Mouse (Mus musculus): Measurements from ENCODE around the gene Efna5. TPM values are rescaled to one million over a fixed set of nuclear protein-coding genes. Genes with fewer than 3 reads are reported as not detected.

The Efna5 gene
- polyA plus RNA-seq, 1 experiment from 2014 or later = 56.6 TPM

DNA sequence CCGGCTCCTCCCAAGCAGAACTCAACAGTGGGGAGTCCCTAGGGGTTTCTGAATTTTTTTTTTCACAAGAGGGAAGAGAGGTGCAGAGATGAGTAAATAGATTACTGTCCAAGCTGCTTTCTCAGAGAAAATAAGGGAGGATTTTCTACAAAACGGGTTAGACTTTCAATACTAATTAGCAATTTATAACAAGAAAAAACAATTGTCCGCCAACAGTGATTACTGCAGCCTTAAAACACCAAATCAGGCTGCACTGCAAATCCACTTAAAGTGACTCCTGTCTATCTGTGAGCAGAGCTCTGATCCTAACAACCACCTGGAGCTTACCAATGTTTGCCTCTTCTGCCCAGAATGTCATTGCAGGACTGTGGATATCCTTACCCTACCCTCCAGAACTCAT lies 18.1 kb downstream of the Efna5 start:
- Histone ChIP-seq H3K27me3 (replicated peaks; ENCODE audit: control insufficient read depth, insufficient read depth, low read length) (no peaks in the 10 kb centered on the region), H3K27ac (replicated peaks; ENCODE audit: low read depth, low read length) (peak overlapping the region; percentile 61), H3K4me3 (ENCODE audit: low read depth, low read length) (no peak overlapping the region), H3K9ac (ENCODE audit: low read depth, low read length) (peak overlapping the region; percentile 44; the same call in 1 of the 2 replicates), H3K36me3 (ENCODE audit: control insufficient read depth, insufficient read depth, low read length) (peaks cover 5% of the 10 kb centered on the region; the same call in 1 of the 2 replicates), H3K9me3 (ENCODE audit: control insufficient read depth, low read length) (peaks cover 6% of the 10 kb centered on the region; the same call in 1 of the 2 replicates), H3K4me2 (ENCODE audit: low read depth, low read length) (peak overlapping the region; percentile 40; the same call in 1 of the 2 replicates), H3K4me1 (ENCODE audit: control insufficient read depth, insufficient read depth, low read length) (peaks cover 14% of the 10 kb centered on the region)
- DNase-seq (ENCODE audit: low spot score) = no peak
- 54% methylated on average over 3 of the region's 3 CpGs for WGBS
- ATAC-seq (ENCODE audit: low read depth) = no peak

DNA sequence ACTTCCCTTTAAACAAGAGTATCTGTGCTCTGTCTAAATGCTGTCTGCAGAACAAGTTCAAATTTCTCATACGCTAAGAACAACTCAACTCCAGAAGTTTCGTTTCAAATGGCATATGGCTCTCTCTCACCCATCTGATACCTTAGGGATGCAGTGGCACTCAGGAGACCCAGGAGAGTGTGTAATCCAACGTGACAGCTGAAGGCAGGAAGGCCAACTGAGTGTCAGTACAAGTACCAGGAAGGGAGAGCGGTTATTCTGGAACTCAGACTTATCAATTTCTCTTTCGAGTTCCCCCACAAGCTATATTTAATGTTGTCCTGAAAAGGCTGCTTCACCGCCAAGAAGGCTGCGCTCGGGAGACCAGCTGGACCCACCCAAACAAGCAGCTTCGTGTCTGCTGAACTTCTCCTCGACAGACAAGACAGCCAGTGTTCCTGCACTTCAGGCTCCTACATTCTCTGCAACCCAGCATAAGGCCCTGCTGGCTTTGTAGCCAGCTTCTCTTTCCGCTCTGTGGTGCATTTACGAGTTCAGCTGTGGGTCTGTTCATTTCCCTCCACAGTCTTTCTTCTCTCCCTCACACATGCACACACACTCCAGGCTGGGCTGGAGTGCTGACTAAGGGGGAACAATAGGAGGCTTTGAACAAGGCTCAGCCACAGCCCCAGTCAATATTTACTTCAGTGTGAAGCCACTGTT lies 18.7 kb downstream of the Efna5 start:
- Histone ChIP-seq H3K9ac (ENCODE audit: low read depth, low read length) (peak overlapping the region; percentile 44; the same call in 1 of the 2 replicates), H3K36me3 (ENCODE audit: control insufficient read depth, insufficient read depth, low read length) (peaks cover 5% of the 10 kb centered on the region; the same call in 1 of the 2 replicates), H3K9me3 (ENCODE audit: control insufficient read depth, low read length) (peaks cover 6% of the 10 kb centered on the region; the same call in 1 of the 2 replicates), H3K27me3 (replicated peaks; ENCODE audit: control insufficient read depth, insufficient read depth, low read length) (no peaks in the 10 kb centered on the region), H3K4me3 (ENCODE audit: low read depth, low read length) (no peak overlapping the region), H3K27ac (replicated peaks; ENCODE audit: low read depth, low read length) (peak overlapping the region; percentile 61), H3K4me1 (ENCODE audit: control insufficient read depth, insufficient read depth, low read length) (peaks cover 14% of the 10 kb centered on the region), H3K4me2 (ENCODE audit: low read depth, low read length) (peak overlapping the region; percentile 40)
- DNase-seq (ENCODE audit: low spot score) = peak; percentile 81
- WGBS = 24% methylated on average over 12 of the region's 12 CpGs
- peak; percentile 92 for ATAC-seq (ENCODE audit: low read depth)

DNA sequence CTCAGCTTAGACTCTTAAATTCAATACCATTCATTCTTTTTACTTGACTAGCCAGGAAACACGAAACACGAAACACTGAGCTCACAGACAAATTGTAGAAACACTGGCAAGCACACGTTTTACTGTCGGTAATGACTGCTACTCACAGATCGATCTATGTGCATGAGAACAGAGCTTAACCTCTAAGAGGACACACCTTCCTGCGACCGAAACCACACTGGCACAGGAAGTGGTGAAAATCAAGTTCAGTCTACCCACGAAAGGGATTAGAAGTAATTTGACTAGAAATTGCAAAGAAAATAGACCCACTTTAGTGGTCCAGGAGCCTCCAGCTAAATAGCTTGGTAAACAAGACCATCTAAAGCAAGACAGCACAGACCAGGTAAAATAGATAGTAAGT lies 23.8 kb downstream of the Efna5 start:
- ATAC-seq (ENCODE audit: low read depth) (no peak), DNase-seq (ENCODE audit: low spot score) (no peak)
- WGBS = 41% methylated on average over 8 of the region's 8 CpGs
- Histone ChIP-seq H3K4me2 (ENCODE audit: low read depth, low read length) (no peak overlapping the region), H3K9me3 (ENCODE audit: control insufficient read depth, low read length) (no peaks in the 10 kb centered on the region), H3K9ac (ENCODE audit: low read depth, low read length) (no peak overlapping the region), H3K27ac (replicated peaks; ENCODE audit: low read depth, low read length) (no peak overlapping the region), H3K4me1 (ENCODE audit: control insufficient read depth, insufficient read depth, low read length) (peaks cover 7% of the 10 kb centered on the region), H3K4me3 (ENCODE audit: low read depth, low read length) (no peak overlapping the region), H3K36me3 (ENCODE audit: control insufficient read depth, insufficient read depth, low read length) (no peaks in the 10 kb centered on the region), H3K27me3 (replicated peaks; ENCODE audit: control insufficient read depth, insufficient read depth, low read length) (no peaks in the 10 kb centered on the region)

DNA sequence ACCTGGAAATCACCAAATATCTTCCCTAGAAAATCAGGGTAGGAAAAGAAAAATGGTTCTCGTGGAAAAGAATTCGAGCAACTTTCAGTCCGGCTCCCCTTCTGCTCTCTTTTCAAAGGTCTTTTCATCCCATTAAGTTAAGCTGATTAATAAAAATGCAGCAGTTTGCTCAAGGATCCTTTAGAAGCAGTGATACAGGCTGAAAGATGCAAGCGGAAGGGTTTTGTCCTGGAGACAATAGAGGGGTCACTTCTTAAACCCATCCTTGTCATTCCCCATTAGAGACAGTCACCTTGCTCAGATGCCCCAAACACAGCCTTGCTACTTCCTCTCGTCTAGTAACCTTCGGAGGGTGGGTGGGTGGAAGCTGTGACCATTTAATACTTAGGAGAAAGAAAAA lies 27.4 kb downstream of the Efna5 start:
- H3K4me2 ChIP-seq (ENCODE audit: low read depth, low read length) = no peak overlapping the region
- no peak overlapping the region for H3K27ac ChIP-seq (replicated peaks; ENCODE audit: low read depth, low read length)
- WGBS = 19% methylated on average over 6 of the region's 6 CpGs

DNA sequence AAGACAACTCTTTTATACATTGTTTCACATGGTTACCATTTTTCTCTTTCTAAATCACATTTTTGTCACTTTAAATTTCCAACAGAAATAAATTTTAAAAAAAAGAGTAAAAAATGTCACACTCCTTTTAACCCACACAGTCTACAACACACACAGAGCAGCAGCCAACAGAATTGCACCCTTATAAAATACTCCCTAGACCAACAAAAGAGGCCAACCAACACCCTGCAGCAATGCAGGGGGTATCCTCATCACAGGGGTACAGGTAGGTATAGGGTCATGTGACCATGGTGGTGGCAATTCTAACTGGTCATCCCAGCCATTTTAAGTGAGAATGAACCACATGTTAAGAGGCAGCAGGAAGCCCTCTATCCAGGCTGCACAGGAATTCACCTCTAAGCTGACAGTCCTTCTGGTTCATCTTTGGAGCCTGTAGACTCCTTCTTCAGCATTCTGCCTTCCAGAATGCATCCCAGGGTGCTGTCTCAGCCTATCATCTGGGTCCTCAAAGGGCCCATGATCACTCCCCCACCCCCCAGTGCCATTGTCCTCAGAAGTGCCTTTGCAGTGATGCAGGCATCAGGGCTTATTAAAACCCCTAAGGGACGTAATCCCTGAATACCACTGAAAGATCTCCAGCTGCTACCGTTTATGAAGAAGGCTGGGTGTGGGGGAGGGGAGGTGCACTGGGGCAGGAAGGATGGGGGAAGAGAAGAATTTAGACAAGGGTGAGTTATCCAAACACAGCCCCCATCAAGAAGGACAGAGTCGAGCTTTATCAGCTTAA lies 28.1 kb downstream of the Efna5 start:
- no peak overlapping the region for H3K27ac ChIP-seq (replicated peaks; ENCODE audit: low read depth, low read length)
- peaks cover 7% of the 10 kb centered on the region for H3K4me1 ChIP-seq (ENCODE audit: control insufficient read depth, insufficient read depth, low read length)
- H3K4me2 ChIP-seq (ENCODE audit: low read depth, low read length) = no peak overlapping the region
- 8% methylated on average over 3 of the region's 3 CpGs for WGBS
- ATAC-seq (ENCODE audit: low read depth) (peak; percentile 80), DNase-seq (ENCODE audit: low spot score) (peak; percentile 71)
- H3K9me3 ChIP-seq (ENCODE audit: control insufficient read depth, low read length) = no peaks in the 10 kb centered on the region
- no peaks in the 10 kb centered on the region for H3K36me3 ChIP-seq (ENCODE audit: control insufficient read depth, insufficient read depth, low read length)
- no peak overlapping the region for H3K4me3 ChIP-seq (ENCODE audit: low read depth, low read length)
- no peaks in the 10 kb centered on the region for H3K27me3 ChIP-seq (replicated peaks; ENCODE audit: control insufficient read depth, insufficient read depth, low read length)
- H3K9ac ChIP-seq (ENCODE audit: low read depth, low read length) = no peak overlapping the region

More for the DNA sequence above, 27.4 kb downstream of the Efna5 start:
- H3K9ac ChIP-seq (ENCODE audit: low read depth, low read length) = no peak overlapping the region
- no peaks in the 10 kb centered on the region for H3K9me3 ChIP-seq (ENCODE audit: control insufficient read depth, low read length)
- H3K4me3 ChIP-seq (ENCODE audit: low read depth, low read length) = no peak overlapping the region
- no peaks in the 10 kb centered on the region for H3K27me3 ChIP-seq (replicated peaks; ENCODE audit: control insufficient read depth, insufficient read depth, low read length)
- DNase-seq (ENCODE audit: low spot score) = no peak
- ATAC-seq (ENCODE audit: low read depth) = no peak
- peaks cover 6% of the 10 kb centered on the region for H3K4me1 ChIP-seq (ENCODE audit: control insufficient read depth, insufficient read depth, low read length)
- no peaks in the 10 kb centered on the region for H3K36me3 ChIP-seq (ENCODE audit: control insufficient read depth, insufficient read depth, low read length)

DNA sequence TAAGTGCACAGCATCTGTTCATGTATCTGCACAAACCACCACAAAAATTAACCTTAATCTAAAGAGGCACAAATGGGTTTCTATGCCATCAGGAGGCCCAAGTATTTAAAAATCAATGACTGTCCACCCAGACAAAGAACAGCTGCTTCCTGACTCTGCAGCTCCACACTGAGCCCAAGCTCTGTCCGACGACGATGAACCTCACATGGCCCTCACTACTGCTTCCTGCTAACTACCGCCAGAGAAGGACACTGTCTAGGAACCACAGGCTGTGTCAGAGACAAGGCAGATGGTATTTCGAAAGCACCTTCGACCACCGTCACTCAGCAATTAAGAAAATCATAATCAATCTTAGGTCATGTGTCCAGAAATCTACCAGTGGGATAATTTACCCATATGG lies 29.8 kb downstream of the Efna5 start:
- H3K36me3 ChIP-seq (ENCODE audit: control insufficient read depth, insufficient read depth, low read length) = no peaks in the 10 kb centered on the region
- H3K27me3 ChIP-seq (replicated peaks; ENCODE audit: control insufficient read depth, insufficient read depth, low read length) = no peaks in the 10 kb centered on the region
- H3K4me3 ChIP-seq (ENCODE audit: low read depth, low read length) = no peak overlapping the region
- WGBS = 39% methylated on average over 7 of the region's 7 CpGs
- no peak overlapping the region for H3K9ac ChIP-seq (ENCODE audit: low read depth, low read length)
- ATAC-seq (ENCODE audit: low read depth) (peak; percentile 61; the same call in 1 of the 2 replicates), DNase-seq (ENCODE audit: low spot score) (no peak)
- H3K27ac ChIP-seq (replicated peaks; ENCODE audit: low read depth, low read length) = no peak overlapping the region
- H3K4me1 ChIP-seq (ENCODE audit: control insufficient read depth, insufficient read depth, low read length) = peaks cover 9% of the 10 kb centered on the region
- H3K4me2 ChIP-seq (ENCODE audit: low read depth, low read length) = no peak overlapping the region
- no peaks in the 10 kb centered on the region for H3K9me3 ChIP-seq (ENCODE audit: control insufficient read depth, low read length)

DNA sequence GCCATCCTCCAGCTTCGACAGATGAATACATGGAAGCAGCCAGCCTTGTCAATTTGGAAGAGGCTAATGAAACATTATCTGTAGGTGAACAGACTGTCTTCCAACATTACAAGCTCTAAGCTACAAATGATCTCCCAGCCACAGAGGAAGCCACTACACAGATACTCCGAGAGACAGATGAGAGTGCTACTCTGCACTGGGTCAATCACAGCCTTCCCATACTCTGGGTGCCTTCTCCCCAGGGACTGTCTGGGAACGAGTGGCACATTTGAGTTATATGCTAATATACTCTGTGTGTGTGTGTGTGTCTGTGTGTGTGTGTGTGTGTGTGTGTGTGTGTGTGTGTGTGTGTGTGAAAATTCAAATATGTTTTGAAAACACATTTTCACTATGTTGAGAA lies 30.5 kb downstream of the Efna5 start:
- 52% methylated on average over 3 of the region's 3 CpGs for WGBS
- H3K9ac ChIP-seq (ENCODE audit: low read depth, low read length) = no peak overlapping the region
- DNase-seq (ENCODE audit: low spot score) (no peak), ATAC-seq (ENCODE audit: low read depth) (0 out of 2 replicates have a peak, but pooled peaks have one; percentile 20)
- H3K4me3 ChIP-seq (ENCODE audit: low read depth, low read length) = no peak overlapping the region
- H3K27me3 ChIP-seq (replicated peaks; ENCODE audit: control insufficient read depth, insufficient read depth, low read length) = no peaks in the 10 kb centered on the region
- H3K4me2 ChIP-seq (ENCODE audit: low read depth, low read length) = no peak overlapping the region
- H3K9me3 ChIP-seq (ENCODE audit: control insufficient read depth, low read length) = no peaks in the 10 kb centered on the region
- peaks cover 16% of the 10 kb centered on the region for H3K4me1 ChIP-seq (ENCODE audit: control insufficient read depth, insufficient read depth, low read length)
- H3K27ac ChIP-seq (replicated peaks; ENCODE audit: low read depth, low read length) = no peak overlapping the region
- H3K36me3 ChIP-seq (ENCODE audit: control insufficient read depth, insufficient read depth, low read length) = no peaks in the 10 kb centered on the region

DNA sequence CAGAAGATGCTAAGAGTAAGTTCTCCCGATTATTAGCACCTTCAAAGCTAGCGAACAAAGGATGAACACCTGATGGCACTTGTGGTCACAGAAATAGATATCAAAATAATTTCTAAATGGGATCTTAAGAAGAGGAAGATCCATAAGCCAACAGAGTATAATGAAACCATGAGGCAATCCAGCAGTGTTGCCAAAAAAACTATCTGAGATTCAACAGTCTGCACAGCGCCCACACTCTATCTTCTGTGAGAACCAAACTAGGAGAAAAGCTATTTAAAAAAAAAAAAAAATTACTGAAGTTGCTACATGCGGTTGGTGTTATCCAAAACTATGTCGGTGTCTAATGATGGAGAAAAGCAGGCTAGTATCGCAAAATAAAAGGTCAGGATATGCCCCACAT lies 31.4 kb downstream of the Efna5 start:
- Histone ChIP-seq H3K4me2 (ENCODE audit: low read depth, low read length) (no peak overlapping the region), H3K4me3 (ENCODE audit: low read depth, low read length) (no peak overlapping the region), H3K9me3 (ENCODE audit: control insufficient read depth, low read length) (no peaks in the 10 kb centered on the region), H3K27ac (replicated peaks; ENCODE audit: low read depth, low read length) (no peak overlapping the region), H3K4me1 (ENCODE audit: control insufficient read depth, insufficient read depth, low read length) (peaks cover 19% of the 10 kb centered on the region), H3K36me3 (ENCODE audit: control insufficient read depth, insufficient read depth, low read length) (no peaks in the 10 kb centered on the region), H3K27me3 (replicated peaks; ENCODE audit: control insufficient read depth, insufficient read depth, low read length) (no peaks in the 10 kb centered on the region), H3K9ac (ENCODE audit: low read depth, low read length) (no peak overlapping the region)
- 88% methylated on average over 6 of the region's 6 CpGs for WGBS
- ATAC-seq (ENCODE audit: low read depth) (no peak), DNase-seq (ENCODE audit: low spot score) (no peak)

Data from embryonic facial prominence, embryonic 14.5 days (tissue).